9 mouse cellular contexts compared by ENCODE assay signal in genomic region chr6:127989624-127990212, GRCm38 (mm10).
DNase-seq lines count a peak whose midpoint lies in the region; ATAC-seq and TF ChIP-seq lines count a peak whose summit lies in the region.
"Had no signal": no experiment of that assay in that cellular context is flagged by ENCODE, and none has a peak within 500 bp of the region (broad histone marks: within the 10 kb centered on the region; RNA-seq: fewer than 3 reads in every experiment).

No protein-coding gene starts in this region.

- H3K36me3 ChIP-seq in embryonic facial prominence, embryonic 10.5 days (replicated peaks), result peaks cover 10% of the 10 kb centered on the region
- H3K36me3 ChIP-seq in kidney, adult 2 months (ENCODE audit: control insufficient read depth, insufficient read depth, low read length), result no peaks in the 10 kb centered on the region
- 0 out of 2 replicates have a peak, but pooled peaks cover 4% of the 10 kb centered on the region for H3K36me3 ChIP-seq in limb, embryonic 12.5 days
- H3K36me3 ChIP-seq in thymus, adult 2 months (ENCODE audit: control insufficient read depth, insufficient read depth, low read length), result no peaks in the 10 kb centered on the region

- TF ChIP-seq POLR2A in kidney, adult 2 months (IDR thresholded peaks at IDR 0.05; ENCODE audit: low read depth, low read length), result no peak
- no peak for TF ChIP-seq POLR2A in thymus, adult 2 months (IDR thresholded peaks at IDR 0.05; ENCODE audit: control insufficient read depth, extremely low read depth, insufficient read depth, low read length, poor library complexity)

- H3K4me3 ChIP-seq in embryonic facial prominence, embryonic 10.5 days, result no peak overlapping the region
- no peak overlapping the region for H3K4me3 ChIP-seq in kidney, adult 2 months (ENCODE audit: insufficient read depth, low read depth, low read length)
- H3K4me3 ChIP-seq in limb, embryonic 12.5 days (replicated peaks), result no peak overlapping the region
- no peak overlapping the region for H3K4me3 ChIP-seq in thymus, adult 2 months (ENCODE audit: control insufficient read depth, insufficient read depth, low read length)

- 75% methylated on average over 11 of the region's 11 CpGs for WGBS in embryonic facial prominence, embryonic 10.5 days
- 54% methylated on average over 11 of the region's 11 CpGs for WGBS in kidney, adult 2 months
- 74% methylated on average over 11 of the region's 11 CpGs for WGBS in limb, embryonic 12.5 days
- 90% methylated on average over 11 of the region's 11 CpGs for WGBS in thymus, adult 2 months

- peak overlapping the region; percentile 31; the same call in 1 of the 2 replicates for H3K27ac ChIP-seq in embryonic facial prominence, embryonic 10.5 days (replicated peaks)
- H3K27ac ChIP-seq in kidney, adult 2 months (ENCODE audit: insufficient read depth, low read depth, low read length), result no peak overlapping the region
- no peak overlapping the region for H3K27ac ChIP-seq in limb, embryonic 12.5 days
- no peak overlapping the region for H3K27ac ChIP-seq in thymus, adult 2 months (ENCODE audit: control insufficient read depth, insufficient read depth, low read length)
- H3K27ac ChIP-seq: macrophage had no signal

- ATAC-seq in cerebellum, adult (ENCODE audit: insufficient number of reproducible peaks, low FRiP score, low TSS enrichment), result peak; percentile 80
- ATAC-seq in limb, embryonic 12.5 days (ENCODE audit: insufficient number of reproducible peaks, insufficient read depth, low FRiP score, low TSS enrichment, low read depth), result peak; percentile 77; the same call in 1 of the 2 replicates
- no peak for ATAC-seq in inflammation-experienced regulatory T-cells, adult 6 months

- no peaks in the 10 kb centered on the region for H3K27me3 ChIP-seq in embryonic facial prominence, embryonic 10.5 days (replicated peaks; ENCODE audit: low read depth, poor library complexity, severe bottlenecking)
- H3K27me3 ChIP-seq in kidney, adult 2 months (replicated peaks; ENCODE audit: control insufficient read depth, insufficient read depth, low read length), result no peaks in the 10 kb centered on the region
- H3K27me3 ChIP-seq in limb, embryonic 12.5 days, result no peaks in the 10 kb centered on the region
- H3K27me3 ChIP-seq in thymus, adult 2 months (ENCODE audit: control insufficient read depth, insufficient read depth, low read length), result no peaks in the 10 kb centered on the region

- H3K9me3 ChIP-seq in embryonic facial prominence, embryonic 10.5 days, result no peaks in the 10 kb centered on the region
- no peaks in the 10 kb centered on the region for H3K9me3 ChIP-seq in limb, embryonic 12.5 days

- H3K4me2 ChIP-seq in limb, embryonic 12.5 days, result no peak overlapping the region

- TF ChIP-seq CTCF in kidney, adult 2 months (conservative IDR thresholded peaks at IDR 0.05; ENCODE audit: insufficient read depth, insufficient read length, low read depth, low read length), result no peak
- no peak for TF ChIP-seq CTCF in thymus, adult 2 months (IDR thresholded peaks at IDR 0.05; ENCODE audit: borderline replicate concordance, control insufficient read depth, extremely low read depth, insufficient read depth, low read length, poor library complexity)

- H3K9ac ChIP-seq in limb, embryonic 12.5 days (replicated peaks), result no peak overlapping the region

- H3K4me1 ChIP-seq in embryonic facial prominence, embryonic 10.5 days, result peaks cover 69% of the 10 kb centered on the region
- no peaks in the 10 kb centered on the region; the same call in 1 of the 2 replicates for H3K4me1 ChIP-seq in kidney, adult 2 months (ENCODE audit: control insufficient read depth, insufficient read depth, low read length)
- H3K4me1 ChIP-seq in limb, embryonic 12.5 days (replicated peaks), result peaks cover 25% of the 10 kb centered on the region
- H3K4me1 ChIP-seq in thymus, adult 2 months (replicated peaks; ENCODE audit: control insufficient read depth, insufficient read depth, low read length), result peaks cover 31% of the 10 kb centered on the region

- DNase-seq in embryonic facial prominence, embryonic 10.5 days (ENCODE audit: low spot score), result no peak
- peak; percentile 93 for DNase-seq in heart, adult 8-10 months (ENCODE audit: low spot score)
- DNase-seq in kidney, adult 2 months, result peak; percentile 64
- DNase-seq in right cerebral cortex, adult 2 months (ENCODE audit: low spot score in 2 of 2), result peak; percentile 79 to 81
- DNase-seq in thymus, adult 2 months, result no peak

Comparison
In these comparisons a context has a peak if more than half of its experiments do, and no peak if none do; other contexts are left out.
1. DNase-seq: peak in heart, adult 8-10 months (single experiment), kidney, adult 2 months (single experiment) and right cerebral cortex, adult 2 months (2 of 2); none in embryonic facial prominence, embryonic 10.5 days (single experiment) and thymus, adult 2 months (single experiment).